Mouse (Mus musculus) liver, embryonic 11.5 days (tissue): ENCODE measurements around the gene Opa3. TPM values are rescaled to one million over a fixed set of nuclear protein-coding genes. Genes with fewer than 3 reads are reported as not detected.
"Not testable (repeated sequence)": the region's sequence is repeated elsewhere in the genome, so short reads cannot be mapped to it uniquely, and the experiment has no call there.

Experiments
- ATAC-seq: fragments of 200-750 bp; cut with Nextera tagmentation; replicated peaks from 2 replicates; pipeline ENCODE4 v1.8.0; 2017; ENCODE audit warnings: moderate number of reproducible peaks, mild to moderate bottlenecking, moderate TSS enrichment, moderate library complexity; ENCODE audit not compliant: low FRiP score
- DNase-seq: peaks from one replicate; pipeline ENCODE4 v3.0.0-alpha.2; 2017; ENCODE audit warnings: low spot score
- H3K27ac ChIP-seq: fragments of 300-500 bp; sonication (generic); 2 replicates; pipeline ENCODE4 v1.5.1; 2014; ENCODE audit warnings: mild to moderate bottlenecking, low read depth, low read length, control low read depth
- H3K27me3 ChIP-seq: fragments of 300-500 bp; sonication (generic); replicated peaks from 2 replicates; pipeline ENCODE4 v1.6.1; 2014; ENCODE audit warnings: low read length, mixed read lengths; ENCODE audit not compliant: control insufficient read depth, insufficient read depth
- H3K36me3 ChIP-seq: fragments of 300-500 bp; sonication (generic); 2 replicates; pipeline ENCODE4 v1.6.1; 2014; ENCODE audit warnings: mild to moderate bottlenecking, low read length, moderate library complexity, mixed read lengths; ENCODE audit not compliant: control insufficient read depth, insufficient read depth
- H3K4me1 ChIP-seq: fragments of 300-500 bp; sonication (generic); replicated peaks from 2 replicates; pipeline ENCODE4 v1.6.1; 2014; ENCODE audit warnings: low read length, mixed read lengths; ENCODE audit not compliant: control insufficient read depth, insufficient read depth
- H3K4me2 ChIP-seq: fragments of 300-500 bp; sonication (generic); 2 replicates; pipeline ENCODE4 v1.6.1; 2014; ENCODE audit warnings: mild to moderate bottlenecking, control low read depth, moderate library complexity
- H3K4me3 ChIP-seq: fragments of 300-500 bp; sonication (generic); 2 replicates; pipeline ENCODE4 v1.5.1; 2014; ENCODE audit warnings: low read depth, low read length, control low read depth
- H3K9ac ChIP-seq: fragments of 300-500 bp; sonication (generic); 2 replicates; pipeline ENCODE4 v1.6.1; 2014; ENCODE audit warnings: low read depth, low read length, control low read depth
- H3K9me3 ChIP-seq: fragments of 300-500 bp; sonication (generic); 2 replicates; pipeline ENCODE4 v1.6.1; 2016; ENCODE audit warnings: low read length, inconsistent platforms, mixed read lengths; ENCODE audit not compliant: control insufficient read depth
- WGBS: fragments of 180-500 bp; shearing (Covaris S2); extraction: QIAGEN DNeasy Blood & Tissue Kit; methylation state at CpG from one replicate; pipeline ENCODE4 v1.1.7; 2014; 5-methylcytosine and 5-hydroxymethylcytosine counted together
- polyA plus RNA-seq: library from polyadenylated mRNA; unstranded; fragments of >200 nt; fragmentation: Nextera tagmentation; extraction: Ambion mirVana; gene quantifications from 2 replicates; pipeline ENCODE4 v1.2.1, GENCODE M21; 2014

The Opa3 gene
- polyA plus RNA-seq, 1 experiment from 2014 or later = 33.9 TPM

DNA sequence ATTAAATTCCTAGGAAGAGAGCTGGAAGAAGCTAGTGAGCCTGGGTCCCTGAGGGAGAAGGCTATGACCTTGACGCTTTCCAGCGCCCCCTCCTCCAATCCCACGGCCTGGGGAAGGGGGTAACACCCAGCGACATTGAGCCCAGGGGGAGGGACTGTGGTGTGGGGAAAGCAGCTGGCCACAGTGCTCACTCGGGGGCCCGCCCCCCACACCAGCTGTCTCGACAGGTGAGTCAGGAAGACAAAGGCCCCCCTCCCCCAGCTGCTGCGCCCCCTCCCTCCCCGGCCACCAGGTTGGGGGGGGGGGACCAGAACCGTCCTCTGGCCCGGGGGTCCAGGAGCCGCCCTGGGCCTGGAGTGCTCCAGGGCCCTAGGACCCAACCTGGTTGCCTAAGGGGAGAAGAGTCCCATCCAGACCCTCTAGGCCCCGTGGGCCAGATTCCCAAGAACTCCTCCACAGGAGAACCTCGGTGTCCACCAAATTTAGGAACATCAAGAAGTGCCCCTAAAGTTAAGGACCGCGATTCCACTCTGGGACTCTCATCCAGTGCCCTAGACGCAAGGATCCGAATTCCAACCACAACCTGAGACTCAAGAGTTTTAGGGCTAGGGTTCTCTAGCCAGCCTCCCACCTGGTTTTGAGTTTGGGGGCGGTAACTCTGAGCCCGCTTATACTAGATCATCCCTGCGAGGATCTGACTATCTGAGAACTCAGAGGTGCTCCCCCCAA is 42.5 kb downstream of the Opa3 start:
- ATAC-seq (no peak), DNase-seq (no peak)
- Histone ChIP-seq H3K9me3 (no peaks in the 10 kb centered on the region), H3K4me3 (peak overlapping the region; percentile 98), H3K9ac (peak overlapping the region; percentile 93), H3K4me1 (peaks cover 37% of the 10 kb centered on the region), H3K27ac (peak overlapping the region; percentile 98), H3K27me3 (no peaks in the 10 kb centered on the region), H3K36me3 (peaks cover 7% of the 10 kb centered on the region; the same call in 1 of the 2 replicates), H3K4me2 (peak overlapping the region; percentile 90)
- under 1% methylated on average over 20 of the region's 21 CpGs for WGBS

DNA sequence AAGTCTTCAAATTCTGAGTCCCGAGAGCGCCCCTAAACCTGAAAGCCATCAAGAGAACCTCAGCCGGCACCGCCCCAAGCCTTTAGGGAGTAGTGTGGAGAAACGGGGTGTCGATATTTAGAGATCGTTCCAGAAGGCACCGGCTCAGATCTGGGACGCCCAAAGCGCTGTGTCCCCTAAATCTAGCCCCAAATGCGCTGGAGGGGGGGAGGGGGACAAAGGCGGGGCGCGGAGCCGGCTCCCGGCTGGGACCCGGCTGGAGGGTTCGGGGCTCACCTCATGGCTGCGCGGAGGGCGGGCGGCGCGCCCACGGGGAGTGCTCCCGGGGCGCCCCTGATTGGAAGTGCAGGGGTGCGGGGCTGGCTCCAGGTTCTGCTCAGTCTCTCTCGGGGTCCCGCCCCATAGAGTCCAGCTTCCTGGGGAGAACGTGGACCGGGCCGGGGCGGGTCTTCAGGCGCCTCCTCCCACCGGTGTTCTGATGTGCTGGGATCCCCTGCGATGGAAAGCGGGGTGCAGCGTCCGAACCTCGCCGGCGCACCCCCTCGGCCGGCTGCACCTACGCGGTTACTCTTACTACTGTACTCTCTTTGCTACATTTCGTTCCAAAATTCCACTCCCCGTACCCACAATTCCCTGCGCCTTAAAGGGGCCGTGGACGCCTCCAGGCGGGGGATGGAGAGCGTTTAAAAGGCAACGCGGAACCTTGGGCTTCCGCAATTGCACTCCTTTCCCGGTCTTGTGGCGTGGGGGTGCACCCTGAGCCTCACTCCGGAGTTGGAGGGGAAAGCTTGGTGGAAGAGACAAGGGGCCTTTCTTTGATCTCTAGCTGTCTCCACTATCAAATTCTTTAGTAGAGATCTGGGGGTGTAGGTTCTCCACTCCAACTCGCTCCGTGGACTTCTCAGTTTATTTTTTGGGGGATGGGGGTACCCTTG is 43.4 kb downstream of the Opa3 start, which contains the start of gene Vasp:
TSS of gene Vasp (minus strand) at position 580 of the 935 bp plus-strand sequence.
- Histone ChIP-seq H3K9me3 (no peaks in the 10 kb centered on the region), H3K4me2 (peak within 1 kb of the TSS; percentile 90), H3K9ac (peak within 1 kb of the TSS; percentile 93), H3K27me3 (no peaks in the 10 kb centered on the region), H3K36me3 (peaks cover 4% of the 10 kb centered on the region; the same call in 1 of the 2 replicates), H3K4me1 (peaks cover 29% of the 10 kb centered on the region), H3K4me3 (peak within 1 kb of the TSS; percentile 98), H3K27ac (peak within 1 kb of the TSS; percentile 98)
- DNase-seq (peak; percentile 85), ATAC-seq (peak; percentile 63)
- WGBS = under 1% methylated on average over 52 of the region's 62 CpGs

GRCm38 (mm10) chr7:19272173-19272764 is 44.1 kb downstream of the Opa3 start:
- peaks cover under 1% of the 10 kb centered on the region for H3K27me3 ChIP-seq
- H3K4me3 ChIP-seq = peak overlapping the region; percentile 98
- H3K9ac ChIP-seq = peak overlapping the region; percentile 93
- peak overlapping the region; percentile 98 for H3K27ac ChIP-seq
- H3K4me1 ChIP-seq = peaks cover 22% of the 10 kb centered on the region
- peak; percentile 90 for DNase-seq
- peak overlapping the region; percentile 90 for H3K4me2 ChIP-seq
- 0% methylated on average over 36 of the region's 36 CpGs for WGBS
- peaks cover 4% of the 10 kb centered on the region; the same call in 1 of the 2 replicates for H3K36me3 ChIP-seq
- peak; percentile 72 for ATAC-seq
- no peaks in the 10 kb centered on the region for H3K9me3 ChIP-seq

DNA sequence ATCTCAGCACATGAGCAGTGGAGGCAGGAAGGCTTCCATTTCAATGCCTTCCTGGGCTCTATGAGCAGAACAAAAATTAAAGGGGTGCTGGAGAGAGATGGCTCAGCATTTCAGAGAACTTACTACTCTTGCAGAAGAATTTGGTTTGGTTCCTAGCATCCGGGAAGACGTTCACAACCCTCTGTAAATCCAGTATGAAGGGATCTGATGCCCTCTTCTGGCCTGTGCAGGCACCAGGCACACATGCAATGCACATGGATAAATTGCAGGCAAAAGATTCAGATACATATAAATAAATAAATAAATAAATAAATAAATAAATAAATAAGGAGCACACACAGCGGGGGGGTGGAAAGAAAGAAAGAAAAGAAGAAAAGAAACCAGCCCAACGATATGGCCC is 48.1 kb downstream of the Opa3 start:
- no peak overlapping the region for H3K9ac ChIP-seq
- no peaks in the 10 kb centered on the region for H3K36me3 ChIP-seq
- 0 out of 2 replicates have a peak, but pooled peaks cover 2% of the 10 kb centered on the region for H3K4me1 ChIP-seq
- no peaks in the 10 kb centered on the region for H3K9me3 ChIP-seq
- no peak overlapping the region for H3K27ac ChIP-seq
- no peak for DNase-seq
- WGBS = 46% methylated on average over 4 of the region's 4 CpGs
- ATAC-seq = no peak
- no peak overlapping the region for H3K4me2 ChIP-seq
- H3K4me3 ChIP-seq = no peak overlapping the region
- peaks cover 41% of the 10 kb centered on the region for H3K27me3 ChIP-seq

- Histone ChIP-seq H3K4me1 (peaks cover 11% of the 10 kb centered on the region), H3K27ac (no peak overlapping the region), H3K4me2 (peak overlapping the region; percentile 56), H3K4me3 (peak overlapping the region; percentile 33), H3K9me3 (no peaks in the 10 kb centered on the region), H3K9ac (no peak overlapping the region), H3K27me3 (peaks cover 58% of the 10 kb centered on the region), H3K36me3 (no peaks in the 10 kb centered on the region)
- 4% methylated on average over 34 of the region's 34 CpGs for WGBS
- DNase-seq = no peak
- ATAC-seq = no peak
Measured at GRCm38 (mm10) chr7:19279052-19279451, 50.9 kb downstream of the Opa3 start.

DNA sequence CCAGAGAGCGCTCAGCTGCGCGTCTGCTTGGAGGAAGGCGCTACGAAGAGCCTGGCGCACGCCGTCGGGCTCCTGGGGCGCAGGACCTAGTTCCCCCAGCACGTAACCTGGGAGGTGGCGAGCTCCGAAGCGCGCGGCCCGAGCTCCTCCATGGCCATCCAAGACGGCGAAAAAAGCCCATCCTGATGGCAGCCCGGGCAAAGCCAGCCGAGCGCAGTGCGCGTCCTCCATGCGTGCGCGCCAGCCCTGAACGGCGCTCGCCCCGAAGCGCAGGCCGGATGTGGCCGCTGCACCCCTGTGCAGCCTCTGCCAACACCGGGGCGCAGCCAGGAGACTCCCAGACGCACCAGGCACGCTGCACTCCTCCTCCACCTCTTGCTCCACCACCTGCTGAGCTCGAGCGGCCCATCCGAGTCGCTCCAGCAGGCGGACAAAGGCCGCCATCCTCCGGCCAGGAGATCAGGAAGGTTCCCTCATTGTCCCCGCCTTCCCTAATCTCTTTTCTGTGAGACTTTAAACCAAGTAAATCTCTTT is 51.5 kb downstream of the Opa3 start, which contains the start of gene Ppm1n:
TSS of gene Ppm1n (minus strand) at position 484 of the 534 bp plus-strand sequence.
- WGBS = 2% methylated on average over 45 of the region's 46 CpGs
- DNase-seq (no peak), ATAC-seq (no peak)
- H3K4me2 ChIP-seq = peak within 1 kb of the TSS; percentile 56
- H3K36me3 ChIP-seq = no peaks in the 10 kb centered on the region
- peaks cover 62% of the 10 kb centered on the region for H3K27me3 ChIP-seq
- no peak within 1 kb of the TSS for H3K27ac ChIP-seq
- H3K4me1 ChIP-seq = peaks cover 11% of the 10 kb centered on the region
- peak within 1 kb of the TSS; percentile 33 for H3K4me3 ChIP-seq
- H3K9ac ChIP-seq = no peak within 1 kb of the TSS
- H3K9me3 ChIP-seq = no peaks in the 10 kb centered on the region

DNA sequence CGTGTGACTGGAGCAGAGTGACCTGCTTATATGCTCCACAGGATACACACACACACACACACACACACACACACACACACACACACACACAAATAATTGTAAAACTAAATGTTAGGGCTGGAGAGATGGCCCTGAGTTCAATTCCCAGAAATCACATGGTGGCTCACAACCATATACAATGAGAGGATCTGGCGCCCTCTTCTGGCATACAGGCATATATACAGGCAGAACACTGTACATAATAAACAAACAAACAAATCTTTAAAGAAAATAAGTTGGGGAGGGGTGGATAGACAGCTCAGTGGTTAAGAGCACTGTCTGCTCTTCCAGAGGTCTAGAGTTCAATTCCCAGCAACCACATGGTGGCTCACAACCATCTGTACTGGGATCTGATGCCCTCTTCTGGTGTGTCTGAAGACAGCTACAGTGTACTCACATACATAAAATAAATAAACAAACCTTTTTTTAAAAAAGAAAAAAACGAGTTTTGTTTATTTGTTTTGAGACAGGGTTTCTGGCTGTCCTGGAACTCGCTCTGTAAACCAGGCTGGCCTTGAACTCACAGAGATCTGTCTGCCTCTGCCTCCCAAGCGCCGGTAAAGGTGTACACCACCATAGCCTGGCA is 53.7 kb downstream of the Opa3 start:
- Histone ChIP-seq H3K4me2 (peak overlapping the region; percentile 100), H3K4me1 (peaks cover 11% of the 10 kb centered on the region), H3K4me3 (peak overlapping the region; percentile 69), H3K27me3 (peaks cover 62% of the 10 kb centered on the region)
- ATAC-seq = peak; percentile 14
- H3K36me3 ChIP-seq, DNase-seq, H3K9me3 ChIP-seq, H3K9ac ChIP-seq, H3K27ac ChIP-seq: not testable (repeated sequence)
- 30% methylated on average over 6 of the region's 6 CpGs for WGBS

GRCm38 (mm10) chr7:19282385-19282784 is 54.3 kb downstream of the Opa3 start, which contains the start of gene Rtn2:
Gene Rtn2 (plus strand): TSS chr7:19282624.
- H3K27ac ChIP-seq = no peak within 1 kb of the TSS
- WGBS = 0% methylated on average over 33 of the region's 37 CpGs
- peaks cover 60% of the 10 kb centered on the region for H3K27me3 ChIP-seq
- peak within 1 kb of the TSS; percentile 69 for H3K4me3 ChIP-seq
- peak within 1 kb of the TSS; percentile 59 for H3K9ac ChIP-seq
- DNase-seq (peak; percentile 88), ATAC-seq (peak; percentile 89)
- peaks cover 11% of the 10 kb centered on the region for H3K4me1 ChIP-seq
- no peaks in the 10 kb centered on the region for H3K36me3 ChIP-seq
- peak within 1 kb of the TSS; percentile 100 for H3K4me2 ChIP-seq
- no peaks in the 10 kb centered on the region for H3K9me3 ChIP-seq
